Mouse (Mus musculus): ENCODE data around the gene Fbxw4. TPM values are rescaled to one million over a fixed set of nuclear protein-coding genes. Genes with fewer than 3 reads are reported as not detected.
A peak's percentile ranks its signal among the peaks of the same experiment; 100 is the strongest.

Gene Fbxw4
- total RNA-seq, 1 experiment from 2014 or later = 39.4 TPM

GRCm38 (mm10) chr19:45584856-45585620, 75.1 kb downstream of the Fbxw4 start:
- ATAC-seq (replicated peaks; ENCODE audit: low read depth, poor library complexity, severe bottlenecking) = peak; percentile 34

- ATAC-seq (replicated peaks; ENCODE audit: low read depth, poor library complexity, severe bottlenecking) = no peak
These were observed 77.0 kb downstream of the Fbxw4 start for GRCm38 (mm10) chr19:45583136-45583535.

- ATAC-seq (replicated peaks; ENCODE audit: low read depth, poor library complexity, severe bottlenecking) = no peak
These were observed 78.0 kb downstream of the Fbxw4 start for GRCm38 (mm10) chr19:45582161-45582560.

GRCm38 (mm10) chr19:45581257-45581656, 78.9 kb downstream of the Fbxw4 start:
- peak; percentile 75 for ATAC-seq (replicated peaks; ENCODE audit: low read depth, poor library complexity, severe bottlenecking)

GRCm38 (mm10) chr19:45580235-45580634, 79.9 kb downstream of the Fbxw4 start:
- ATAC-seq (replicated peaks; ENCODE audit: low read depth, poor library complexity, severe bottlenecking) = no peak

GRCm38 (mm10) chr19:45579416-45579815, 80.7 kb downstream of the Fbxw4 start:
- ATAC-seq (replicated peaks; ENCODE audit: low read depth, poor library complexity, severe bottlenecking) = no peak

GRCm38 (mm10) chr19:45578976-45579375, 81.1 kb downstream of the Fbxw4 start:
- no peak for ATAC-seq (replicated peaks; ENCODE audit: low read depth, poor library complexity, severe bottlenecking)

GRCm38 (mm10) chr19:45577141-45577750, 82.9 kb downstream of the Fbxw4 start:
- no peak for ATAC-seq (replicated peaks; ENCODE audit: low read depth, poor library complexity, severe bottlenecking)

- no peak for ATAC-seq (replicated peaks; ENCODE audit: low read depth, poor library complexity, severe bottlenecking)
These were observed 84.5 kb downstream of the Fbxw4 start for GRCm38 (mm10) chr19:45575632-45576001.

GRCm38 (mm10) chr19:45574941-45575631, 85.0 kb downstream of the Fbxw4 start:
- ATAC-seq (replicated peaks; ENCODE audit: low read depth, poor library complexity, severe bottlenecking) = peak; percentile 46

GRCm38 (mm10) chr19:45574339-45574898, 85.7 kb downstream of the Fbxw4 start:
- ATAC-seq (replicated peaks; ENCODE audit: low read depth, poor library complexity, severe bottlenecking) = peak; percentile 42

- peak; percentile 71 for ATAC-seq (replicated peaks; ENCODE audit: low read depth, poor library complexity, severe bottlenecking)
These were observed 86.2 kb downstream of the Fbxw4 start for GRCm38 (mm10) chr19:45573861-45574267.

GRCm38 (mm10) chr19:45573033-45573432, 87.1 kb downstream of the Fbxw4 start:
- ATAC-seq (replicated peaks; ENCODE audit: low read depth, poor library complexity, severe bottlenecking) = no peak

- no peak for ATAC-seq (replicated peaks; ENCODE audit: low read depth, poor library complexity, severe bottlenecking)
These were observed 92.7 kb downstream of the Fbxw4 start for GRCm38 (mm10) chr19:45567367-45567766.

GRCm38 (mm10) chr19:45565925-45566715, 94.0 kb downstream of the Fbxw4 start:
- no peak for ATAC-seq (replicated peaks; ENCODE audit: low read depth, poor library complexity, severe bottlenecking)

- peak; percentile 86 for ATAC-seq (replicated peaks; ENCODE audit: low read depth, poor library complexity, severe bottlenecking)
These were observed 99.8 kb downstream of the Fbxw4 start, which contains the start of the genes Poll and Gm17018 for GRCm38 (mm10) chr19:45560153-45560890. Poll (minus strand) TSS chr19:45560531. Gm17018 (plus strand) TSS chr19:45560615.

- ATAC-seq (replicated peaks; ENCODE audit: low read depth, poor library complexity, severe bottlenecking) = no peak
These were observed 106.0 kb downstream of the Fbxw4 start for GRCm38 (mm10) chr19:45554136-45554535.

GRCm38 (mm10) chr19:45552187-45552586, 107.9 kb downstream of the Fbxw4 start:
- peak; percentile 83 for ATAC-seq (replicated peaks; ENCODE audit: low read depth, poor library complexity, severe bottlenecking)

GRCm38 (mm10) chr19:45549948-45550347, 110.2 kb downstream of the Fbxw4 start:
- ATAC-seq (replicated peaks; ENCODE audit: low read depth, poor library complexity, severe bottlenecking) = no peak
